Mouse (Mus musculus) limb, embryonic 10.5 days (tissue): ENCODE measurements around the gene Cd200. TPM values are rescaled to one million over a fixed set of nuclear protein-coding genes. Genes with fewer than 3 reads are reported as not detected.
"Not testable (repeated sequence)": the region's sequence is repeated elsewhere in the genome, so short reads cannot be mapped to it uniquely, and the experiment has no call there.

Experiments
- DNase-seq: peaks from one replicate; pipeline ENCODE4 v3.0.0-alpha.2; 2017; ENCODE audit warnings: low spot score
- H3K27ac ChIP-seq: fragments of 300-500 bp; sonication (generic); 2 replicates; pipeline ENCODE4 v1.5.1; 2016; ENCODE audit warnings: mild to moderate bottlenecking
- H3K27me3 ChIP-seq: fragments of 300-500 bp; sonication (generic); 2 replicates; pipeline ENCODE4 v1.6.1; 2016; ENCODE audit warnings: low read depth, mild to moderate bottlenecking; ENCODE audit not compliant: poor library complexity, severe bottlenecking
- H3K36me3 ChIP-seq: fragments of 300-500 bp; sonication (generic); 2 replicates; pipeline ENCODE4 v1.6.1; 2016; ENCODE audit warnings: mild to moderate bottlenecking, moderate library complexity
- H3K4me1 ChIP-seq: fragments of 300-500 bp; sonication (generic); 2 replicates; pipeline ENCODE4 v1.6.1; 2016
- H3K4me3 ChIP-seq: fragments of 300-500 bp; sonication (generic); 2 replicates; pipeline ENCODE4 v1.5.1; 2016; ENCODE audit warnings: mild to moderate bottlenecking, moderate library complexity
- H3K9me3 ChIP-seq: fragments of 300-500 bp; sonication (generic); replicated peaks from 2 replicates; pipeline ENCODE4 v1.6.1; 2016; ENCODE audit warnings: mild to moderate bottlenecking
- WGBS: fragments of 180-500 bp; shearing (Covaris S2); methylation state at CpG from one replicate; pipeline ENCODE4 v1.1.7; 2016; 5-methylcytosine and 5-hydroxymethylcytosine counted together
- polyA plus RNA-seq: library from polyadenylated mRNA; unstranded; fragments of >200 nt; fragmentation: Nextera tagmentation; extraction: Ambion mirVana; gene quantifications from 2 replicates; pipeline ENCODE4 v1.2.1, GENCODE M21; 2016

Cd200 gene
- polyA plus RNA-seq, 1 experiment from 2014 or later: 3.7 TPM

GRCm38 (mm10) chr16:45374074-45374473 is 34.8 kb downstream of the Cd200 start:
- DNase-seq: no peak
- Histone ChIP-seq H3K4me3 (no peak overlapping the region), H3K9me3 (no peaks in the 10 kb centered on the region), H3K27me3 (no peaks in the 10 kb centered on the region), H3K4me1 (no peaks in the 10 kb centered on the region), H3K27ac (no peak overlapping the region), H3K36me3 (no peaks in the 10 kb centered on the region)
- WGBS: 86% methylated on average over 2 of the region's 2 CpGs

- no peaks in the 10 kb centered on the region for H3K27me3 ChIP-seq
- H3K4me3 ChIP-seq: no peak overlapping the region
- no peak for DNase-seq
- 95% methylated on average over 1 of the region's 1 CpGs for WGBS
- no peaks in the 10 kb centered on the region for H3K36me3 ChIP-seq
- H3K4me1 ChIP-seq: no peaks in the 10 kb centered on the region
- no peaks in the 10 kb centered on the region for H3K9me3 ChIP-seq
- H3K27ac ChIP-seq: no peak overlapping the region
These were observed 37.8 kb downstream of the Cd200 start for GRCm38 (mm10) chr16:45371076-45371475.

GRCm38 (mm10) chr16:45369285-45369965 is 39.4 kb downstream of the Cd200 start:
- 83% methylated on average over 4 of the region's 4 CpGs for WGBS
- no peak for DNase-seq
- H3K36me3 ChIP-seq: no peaks in the 10 kb centered on the region

GRCm38 (mm10) chr16:45366111-45366510 is 42.7 kb downstream of the Cd200 start:
- Histone ChIP-seq H3K27me3 (no peaks in the 10 kb centered on the region), H3K9me3 (no peaks in the 10 kb centered on the region), H3K4me1 (no peaks in the 10 kb centered on the region), H3K27ac (no peak overlapping the region), H3K4me3 (no peak overlapping the region), H3K36me3 (no peaks in the 10 kb centered on the region)
- 88% methylated on average over 7 of the region's 7 CpGs for WGBS
- no peak for DNase-seq

More at GRCm38 (mm10) chr16:45369285-45369965, 39.4 kb downstream of the Cd200 start:
- no peaks in the 10 kb centered on the region for H3K4me1 ChIP-seq
- H3K9me3 ChIP-seq: no peaks in the 10 kb centered on the region
- no peak overlapping the region for H3K4me3 ChIP-seq
- no peak overlapping the region for H3K27ac ChIP-seq
- no peaks in the 10 kb centered on the region for H3K27me3 ChIP-seq

GRCm38 (mm10) chr16:45365353-45365752 is 43.5 kb downstream of the Cd200 start:
- no peaks in the 10 kb centered on the region for H3K9me3 ChIP-seq
- WGBS: 95% methylated on average over 9 of the region's 9 CpGs

GRCm38 (mm10) chr16:45364627-45365026 is 44.2 kb downstream of the Cd200 start:
- H3K36me3 ChIP-seq: no peaks in the 10 kb centered on the region
- no peaks in the 10 kb centered on the region for H3K4me1 ChIP-seq
- DNase-seq: no peak
- WGBS: 92% methylated on average over 1 of the region's 1 CpGs
- no peaks in the 10 kb centered on the region for H3K9me3 ChIP-seq
- H3K27ac ChIP-seq: no peak overlapping the region
- H3K4me3 ChIP-seq: no peak overlapping the region
- H3K27me3 ChIP-seq: no peaks in the 10 kb centered on the region

More at GRCm38 (mm10) chr16:45365353-45365752, 43.5 kb downstream of the Cd200 start:
- Histone ChIP-seq H3K4me1 (no peaks in the 10 kb centered on the region), H3K4me3 (no peak overlapping the region), H3K27me3 (no peaks in the 10 kb centered on the region), H3K27ac (no peak overlapping the region), H3K36me3 (no peaks in the 10 kb centered on the region)
- no peak for DNase-seq

GRCm38 (mm10) chr16:45363480-45364045 is 45.3 kb downstream of the Cd200 start:
- 85% methylated on average over 4 of the region's 4 CpGs for WGBS
- Histone ChIP-seq H3K4me3 (no peak overlapping the region), H3K36me3 (no peaks in the 10 kb centered on the region), H3K4me1 (no peaks in the 10 kb centered on the region), H3K27ac (no peak overlapping the region), H3K27me3 (no peaks in the 10 kb centered on the region), H3K9me3 (no peaks in the 10 kb centered on the region)
- no peak for DNase-seq

GRCm38 (mm10) chr16:45361450-45361849 is 47.4 kb downstream of the Cd200 start:
- DNase-seq: no peak
- Histone ChIP-seq H3K4me3 (no peak overlapping the region), H3K27ac (no peak overlapping the region), H3K36me3 (no peaks in the 10 kb centered on the region), H3K27me3 (no peaks in the 10 kb centered on the region), H3K4me1 (no peaks in the 10 kb centered on the region), H3K9me3 (no peaks in the 10 kb centered on the region)

GRCm38 (mm10) chr16:45358441-45358840 is 50.4 kb downstream of the Cd200 start:
- not testable (repeated sequence) for DNase-seq, H3K27me3 ChIP-seq, H3K36me3 ChIP-seq, H3K9me3 ChIP-seq, H3K27ac ChIP-seq, H3K4me1 ChIP-seq, H3K4me3 ChIP-seq
- 91% methylated on average over 5 of the region's 5 CpGs for WGBS

GRCm38 (mm10) chr16:45357134-45357533 is 51.7 kb downstream of the Cd200 start:
- no peaks in the 10 kb centered on the region for H3K9me3 ChIP-seq
- no peak overlapping the region for H3K27ac ChIP-seq
- no peaks in the 10 kb centered on the region for H3K27me3 ChIP-seq
- WGBS: 94% methylated on average over 1 of the region's 1 CpGs
- no peak overlapping the region for H3K4me3 ChIP-seq
- no peaks in the 10 kb centered on the region for H3K4me1 ChIP-seq
- no peaks in the 10 kb centered on the region for H3K36me3 ChIP-seq
- DNase-seq: no peak

- Histone ChIP-seq H3K9me3 (no peaks in the 10 kb centered on the region), H3K4me3 (no peak overlapping the region), H3K27me3 (no peaks in the 10 kb centered on the region), H3K36me3 (no peaks in the 10 kb centered on the region), H3K27ac (no peak overlapping the region), H3K4me1 (no peaks in the 10 kb centered on the region)
- DNase-seq: peak; percentile 76
These were observed 56.0 kb downstream of the Cd200 start for GRCm38 (mm10) chr16:45352875-45353274.

GRCm38 (mm10) chr16:45350767-45351166 is 58.1 kb downstream of the Cd200 start:
- Histone ChIP-seq H3K36me3 (no peaks in the 10 kb centered on the region), H3K27me3 (no peaks in the 10 kb centered on the region), H3K4me3 (no peak overlapping the region), H3K4me1 (no peaks in the 10 kb centered on the region), H3K27ac (no peak overlapping the region), H3K9me3 (no peaks in the 10 kb centered on the region)
- DNase-seq: no peak
- WGBS: 75% methylated on average over 4 of the region's 4 CpGs

GRCm38 (mm10) chr16:45349523-45350298 is 59.1 kb downstream of the Cd200 start:
- Histone ChIP-seq H3K27ac (no peak overlapping the region), H3K4me3 (no peak overlapping the region), H3K36me3 (no peaks in the 10 kb centered on the region), H3K4me1 (no peaks in the 10 kb centered on the region), H3K9me3 (no peaks in the 10 kb centered on the region), H3K27me3 (no peaks in the 10 kb centered on the region)
- DNase-seq: no peak
- WGBS: 80% methylated on average over 3 of the region's 3 CpGs
